Mouse (Mus musculus): Measurements from ENCODE around the gene Map9. TPM values are rescaled to one million over a fixed set of nuclear protein-coding genes. Genes with fewer than 3 reads are reported as not detected.
"Not testable (repeated sequence)": the region's sequence is repeated elsewhere in the genome, so short reads cannot be mapped to it uniquely, and the experiment has no call there.

Gene Map9
- polyA plus RNA-seq, 2 experiments from 2014 or later = 0.75 to 1.1 TPM

DNA sequence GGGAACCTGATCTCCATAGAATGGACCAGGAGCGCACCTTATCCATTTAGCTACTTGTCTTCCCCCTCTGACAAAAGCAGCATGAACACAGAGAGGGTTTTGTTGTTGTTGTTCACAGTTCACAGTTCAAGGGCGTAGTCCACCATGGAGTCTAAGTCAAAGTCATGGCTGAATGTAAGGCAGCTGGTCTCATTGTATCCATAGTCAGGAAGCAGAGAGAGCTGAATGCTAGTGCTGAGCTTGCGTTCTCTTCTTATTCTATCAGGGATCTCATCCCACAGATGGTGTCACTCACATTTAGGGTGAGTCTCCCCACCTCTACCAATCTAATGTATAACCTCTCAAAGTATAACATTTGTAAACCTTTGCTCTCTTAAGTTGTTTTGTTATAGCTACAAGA, 60.1 kb downstream of the Map9 start:
- ATAC-seq = no peak

DNA sequence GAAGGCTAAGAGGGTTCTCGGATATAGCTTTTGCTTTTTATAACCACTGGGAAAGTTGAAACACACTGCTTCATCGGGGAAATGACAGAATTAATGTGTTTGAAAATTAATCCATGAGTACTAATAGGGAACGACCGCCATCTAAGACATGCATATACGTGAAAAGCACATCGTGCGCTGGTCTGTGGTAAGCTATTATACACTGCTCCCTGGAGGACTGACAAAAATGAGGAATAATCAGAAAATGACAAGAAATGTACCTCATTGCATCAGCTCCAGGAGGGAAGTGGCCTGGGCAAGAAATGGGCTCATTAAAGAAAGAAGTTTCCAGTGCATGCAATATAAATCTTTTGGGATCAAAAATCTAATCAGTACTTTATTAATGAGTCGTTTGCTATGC, 77.5 kb downstream of the Map9 start:
- ATAC-seq = no peak

DNA sequence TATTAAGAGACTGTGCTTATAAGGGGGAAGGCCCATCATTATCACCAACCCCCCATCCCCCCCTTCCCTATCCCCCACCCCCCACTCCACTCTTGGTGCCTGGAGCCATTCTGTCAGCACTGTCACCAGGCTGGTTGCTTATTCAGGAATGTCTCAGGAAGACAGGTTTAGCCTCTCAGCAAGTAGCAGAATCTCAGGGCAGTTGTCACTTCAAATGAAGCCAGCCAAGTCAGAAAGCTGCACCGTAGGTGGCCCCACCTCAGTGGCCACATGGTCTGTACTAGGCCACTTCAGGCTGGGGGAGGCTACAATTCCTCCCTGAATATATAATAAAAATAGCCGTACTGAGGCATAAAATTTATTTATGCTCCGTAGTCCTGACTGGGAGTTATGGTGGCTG, 83.1 kb downstream of the Map9 start:
- ATAC-seq = no peak

DNA sequence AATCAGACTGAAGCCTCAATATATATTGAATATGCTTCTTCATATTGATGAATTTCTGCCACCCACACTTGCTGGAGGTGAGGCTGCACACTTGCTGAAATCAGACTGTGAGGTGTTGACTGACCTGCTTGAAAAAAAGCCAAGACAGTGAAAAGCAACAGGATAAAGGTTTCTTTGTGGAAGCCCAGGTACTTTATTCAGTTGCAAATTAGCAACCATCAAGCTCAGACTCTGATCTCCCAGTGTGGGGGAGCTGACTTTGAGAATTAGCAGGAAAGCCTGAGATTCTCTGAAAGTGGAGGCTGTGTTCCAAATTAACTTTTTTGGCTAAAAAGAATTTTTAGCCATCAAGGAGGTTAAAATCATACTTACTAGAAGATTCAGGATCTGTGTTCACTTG, 83.8 kb downstream of the Map9 start:
- not testable (repeated sequence) for ATAC-seq

Other genes with a start within 250 kb of the Map9 start
- gene Gucy1a1, start 212.3 kb upstream of the Map9 start, polyA plus RNA-seq (2017; shearing (Covaris generic)) = 1 to 10 TPM; 5.6 to 6.1 TPM
- gene Npy2r, start 190.0 kb downstream of the Map9 start, polyA plus RNA-seq (2017; shearing (Covaris generic)) = not detected